Mouse (Mus musculus): Measurements from ENCODE around the gene Ndufc2. TPM values are rescaled to one million over a fixed set of nuclear protein-coding genes. Genes with fewer than 3 reads are reported as not detected.

Ndufc2 gene
- polyA plus RNA-seq (2012; rRNA removed), result 58.2 and 89.7 TPM in 2 replicates

GRCm38 (mm10) chr7:97399960-97400715, at the start of gene Ndufc2:
Gene Ndufc2 (plus strand): TSS chr7:97400003.
- H3K27ac ChIP-seq (ENCODE audit: insufficient read depth, low read depth, low read length), result peak within 1 kb of the TSS; percentile 66
- under 1% methylated on average over 54 of the region's 54 CpGs for WGBS
- TF ChIP-seq CTCF (IDR thresholded peaks at IDR 0.05; ENCODE audit: extremely low read depth, insufficient read length, insufficient replicate concordance, low read depth, low read length), result no peak
- peak; percentile 75 for TF ChIP-seq POLR2A (IDR thresholded peaks at IDR 0.05; ENCODE audit: low read depth, low read length)

GRCm38 (mm10) chr7:97350891-97351290, 48.9 kb upstream of the Ndufc2 start:
- Histone ChIP-seq H3K36me3 (ENCODE audit: control insufficient read depth, insufficient read depth, low read length) (peaks cover 4% of the 10 kb centered on the region), H3K4me3 (ENCODE audit: low read depth, low read length) (no peak overlapping the region), H3K27me3 (ENCODE audit: control insufficient read depth, insufficient read depth, low read length) (no peaks in the 10 kb centered on the region), H3K27ac (ENCODE audit: insufficient read depth, low read depth, low read length) (no peak overlapping the region), H3K4me1 (ENCODE audit: control insufficient read depth, insufficient read depth, insufficient read length, low read length) (peaks cover 4% of the 10 kb centered on the region; the same call in 1 of the 2 replicates)
- TF ChIP-seq POLR2A (IDR thresholded peaks at IDR 0.05; ENCODE audit: low read depth, low read length), result no peak
- no peak for TF ChIP-seq CTCF (IDR thresholded peaks at IDR 0.05; ENCODE audit: extremely low read depth, insufficient read length, insufficient replicate concordance, low read depth, low read length)
- 94% methylated on average over 5 of the region's 5 CpGs for WGBS

More at GRCm38 (mm10) chr7:97399960-97400715, at the start of gene Ndufc2:
- no peaks in the 10 kb centered on the region for H3K27me3 ChIP-seq (ENCODE audit: control insufficient read depth, insufficient read depth, low read length)
- H3K4me1 ChIP-seq (ENCODE audit: control insufficient read depth, insufficient read depth, insufficient read length, low read length), result peaks cover 6% of the 10 kb centered on the region; the same call in 1 of the 2 replicates
- no peaks in the 10 kb centered on the region for H3K36me3 ChIP-seq (ENCODE audit: control insufficient read depth, insufficient read depth, low read length)
- peak within 1 kb of the TSS; percentile 80 for H3K4me3 ChIP-seq (ENCODE audit: low read depth, low read length)

- no peak overlapping the region for H3K27ac ChIP-seq (ENCODE audit: insufficient read depth, low read depth, low read length)
- WGBS, result 90% methylated on average over 11 of the region's 11 CpGs
- H3K27me3 ChIP-seq (ENCODE audit: control insufficient read depth, insufficient read depth, low read length), result no peaks in the 10 kb centered on the region
- peaks cover 4% of the 10 kb centered on the region; the same call in 1 of the 2 replicates for H3K4me1 ChIP-seq (ENCODE audit: control insufficient read depth, insufficient read depth, insufficient read length, low read length)
- TF ChIP-seq CTCF (IDR thresholded peaks at IDR 0.05; ENCODE audit: extremely low read depth, insufficient read length, insufficient replicate concordance, low read depth, low read length), result no peak
- TF ChIP-seq POLR2A (IDR thresholded peaks at IDR 0.05; ENCODE audit: low read depth, low read length), result no peak
- H3K4me3 ChIP-seq (ENCODE audit: low read depth, low read length), result no peak overlapping the region
- H3K36me3 ChIP-seq (ENCODE audit: control insufficient read depth, insufficient read depth, low read length), result peaks cover 4% of the 10 kb centered on the region
Observed at GRCm38 (mm10) chr7:97351792-97352513, 47.9 kb upstream of the Ndufc2 start.

- TF ChIP-seq POLR2A (IDR thresholded peaks at IDR 0.05; ENCODE audit: low read depth, low read length) (no peak), CTCF (IDR thresholded peaks at IDR 0.05; ENCODE audit: extremely low read depth, insufficient read length, insufficient replicate concordance, low read depth, low read length) (no peak)
- no peak overlapping the region for H3K27ac ChIP-seq (ENCODE audit: insufficient read depth, low read depth, low read length)
- no peaks in the 10 kb centered on the region for H3K36me3 ChIP-seq (ENCODE audit: control insufficient read depth, insufficient read depth, low read length)
- WGBS, result 93% methylated on average over 6 of the region's 6 CpGs
- peaks cover 4% of the 10 kb centered on the region; the same call in 1 of the 2 replicates for H3K4me1 ChIP-seq (ENCODE audit: control insufficient read depth, insufficient read depth, insufficient read length, low read length)
- H3K27me3 ChIP-seq (ENCODE audit: control insufficient read depth, insufficient read depth, low read length), result no peaks in the 10 kb centered on the region
- H3K4me3 ChIP-seq (ENCODE audit: low read depth, low read length), result no peak overlapping the region
Observed at GRCm38 (mm10) chr7:97353356-97353755, 46.4 kb upstream of the Ndufc2 start.

DNA sequence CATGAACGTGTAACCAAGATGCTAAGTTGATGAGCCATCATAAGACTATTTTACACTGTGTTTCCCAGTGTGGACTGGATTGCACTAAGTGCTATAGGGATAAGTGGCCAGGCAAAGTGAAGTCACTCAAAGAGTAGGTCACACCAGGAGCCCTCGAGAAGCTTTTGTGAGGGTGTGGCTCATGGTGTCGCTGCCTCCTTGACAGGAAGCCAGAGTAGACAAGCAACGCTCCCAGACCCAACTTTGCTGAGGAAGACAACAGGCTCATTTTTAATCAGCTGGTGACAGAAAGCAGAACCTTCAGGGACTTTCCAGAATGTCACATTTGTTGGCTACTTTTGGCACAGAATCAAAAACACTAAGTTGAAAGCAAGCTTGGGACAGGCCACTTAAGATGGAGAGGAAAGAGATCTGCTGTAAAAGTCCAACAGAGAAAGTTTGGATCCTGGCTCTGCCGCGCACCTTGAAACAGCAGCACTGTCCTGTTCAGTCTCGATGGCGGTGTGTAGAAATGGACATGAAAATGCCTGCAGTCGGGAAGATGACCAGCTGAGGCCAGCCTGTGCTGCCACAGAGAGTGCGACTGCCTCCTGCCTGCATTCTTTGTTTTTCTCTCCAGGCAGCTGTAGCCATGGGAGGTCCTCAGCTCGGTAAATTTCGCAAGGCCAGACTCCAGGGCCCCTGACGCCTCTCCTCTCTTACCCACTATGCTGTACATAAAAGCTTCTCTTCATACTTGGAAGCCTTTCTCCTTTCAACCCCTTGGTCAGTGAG, 44.5 kb upstream of the Ndufc2 start:
- H3K27me3 ChIP-seq (ENCODE audit: control insufficient read depth, insufficient read depth, low read length), result no peaks in the 10 kb centered on the region
- 49% methylated on average over 13 of the region's 13 CpGs for WGBS
- no peak overlapping the region for H3K4me3 ChIP-seq (ENCODE audit: low read depth, low read length)
- no peaks in the 10 kb centered on the region for H3K36me3 ChIP-seq (ENCODE audit: control insufficient read depth, insufficient read depth, low read length)
- peaks cover 4% of the 10 kb centered on the region; the same call in 1 of the 2 replicates for H3K4me1 ChIP-seq (ENCODE audit: control insufficient read depth, insufficient read depth, insufficient read length, low read length)
- peak overlapping the region; percentile 48 for H3K27ac ChIP-seq (ENCODE audit: insufficient read depth, low read depth, low read length)
- no peak for TF ChIP-seq POLR2A (IDR thresholded peaks at IDR 0.05; ENCODE audit: low read depth, low read length)
- TF ChIP-seq CTCF (IDR thresholded peaks at IDR 0.05; ENCODE audit: extremely low read depth, insufficient read length, insufficient replicate concordance, low read depth, low read length), result no peak

- TF ChIP-seq CTCF (IDR thresholded peaks at IDR 0.05; ENCODE audit: extremely low read depth, insufficient read length, insufficient replicate concordance, low read depth, low read length) (no peak), POLR2A (IDR thresholded peaks at IDR 0.05; ENCODE audit: low read depth, low read length) (no peak)
- H3K27ac ChIP-seq (ENCODE audit: insufficient read depth, low read depth, low read length), result peak overlapping the region; percentile 23; the same call in 1 of the 2 replicates
- WGBS, result 30% methylated on average over 5 of the region's 5 CpGs
Observed at GRCm38 (mm10) chr7:97356253-97356652, 43.5 kb upstream of the Ndufc2 start.

More at GRCm38 (mm10) chr7:97356253-97356652, 43.5 kb upstream of the Ndufc2 start:
- Histone ChIP-seq H3K36me3 (ENCODE audit: control insufficient read depth, insufficient read depth, low read length) (no peaks in the 10 kb centered on the region), H3K27me3 (ENCODE audit: control insufficient read depth, insufficient read depth, low read length) (no peaks in the 10 kb centered on the region), H3K4me3 (ENCODE audit: low read depth, low read length) (no peak overlapping the region), H3K4me1 (ENCODE audit: control insufficient read depth, insufficient read depth, insufficient read length, low read length) (peaks cover 4% of the 10 kb centered on the region; the same call in 1 of the 2 replicates)
